Mouse (Mus musculus): ENCODE measurements around the gene Mlph. TPM values are rescaled to one million over a fixed set of nuclear protein-coding genes. Genes with fewer than 3 reads are reported as not detected.

Gene Mlph
- polyA plus RNA-seq, 1 experiment, result 0.28 TPM

- Histone ChIP-seq H3K27ac (ENCODE audit: insufficient read depth, low read length) (no peak overlapping the region), H3K27me3 (ENCODE audit: control insufficient read depth, insufficient read depth, low read length, poor library complexity, severe bottlenecking) (peaks cover 10% of the 10 kb centered on the region), H3K9ac (ENCODE audit: low read depth, poor library complexity, severe bottlenecking) (no peak overlapping the region), H3K4me3 (ENCODE audit: low read depth, low read length) (no peak overlapping the region), H3K36me3 (ENCODE audit: control insufficient read depth, insufficient read depth, low read length, poor library complexity, severe bottlenecking) (no peaks in the 10 kb centered on the region), H3K9me3 (replicated peaks; ENCODE audit: control insufficient read depth, insufficient read depth, low read length, poor library complexity, severe bottlenecking) (no peaks in the 10 kb centered on the region), H3K4me1 (ENCODE audit: control insufficient read depth, insufficient read depth, low read length) (no peaks in the 10 kb centered on the region)
- no peak for TF ChIP-seq POLR2A (IDR thresholded peaks at IDR 0.05; ENCODE audit: insufficient read depth, low read length)
- TF ChIP-seq CTCF (IDR thresholded peaks at IDR 0.05; ENCODE audit: low read depth, low read length), result no peak
- TF ChIP-seq EP300 (IDR thresholded peaks at IDR 0.05; ENCODE audit: insufficient read depth, low read depth, low read length), result no peak
Observed at GRCm38 (mm10) chr1:90997641-90998040, 82.8 kb downstream of the Mlph start.

GRCm38 (mm10) chr1:90998268-90998890, 83.5 kb downstream of the Mlph start, which contains the start of gene Lrrfip1:
TSS of gene Lrrfip1 (plus strand) at chr1:90998737.
- Histone ChIP-seq H3K27me3 (ENCODE audit: control insufficient read depth, insufficient read depth, low read length, poor library complexity, severe bottlenecking) (peaks cover 10% of the 10 kb centered on the region), H3K27ac (ENCODE audit: insufficient read depth, low read length) (no peak within 1 kb of the TSS), H3K4me3 (ENCODE audit: low read depth, low read length) (peak within 1 kb of the TSS; percentile 79)

DNA sequence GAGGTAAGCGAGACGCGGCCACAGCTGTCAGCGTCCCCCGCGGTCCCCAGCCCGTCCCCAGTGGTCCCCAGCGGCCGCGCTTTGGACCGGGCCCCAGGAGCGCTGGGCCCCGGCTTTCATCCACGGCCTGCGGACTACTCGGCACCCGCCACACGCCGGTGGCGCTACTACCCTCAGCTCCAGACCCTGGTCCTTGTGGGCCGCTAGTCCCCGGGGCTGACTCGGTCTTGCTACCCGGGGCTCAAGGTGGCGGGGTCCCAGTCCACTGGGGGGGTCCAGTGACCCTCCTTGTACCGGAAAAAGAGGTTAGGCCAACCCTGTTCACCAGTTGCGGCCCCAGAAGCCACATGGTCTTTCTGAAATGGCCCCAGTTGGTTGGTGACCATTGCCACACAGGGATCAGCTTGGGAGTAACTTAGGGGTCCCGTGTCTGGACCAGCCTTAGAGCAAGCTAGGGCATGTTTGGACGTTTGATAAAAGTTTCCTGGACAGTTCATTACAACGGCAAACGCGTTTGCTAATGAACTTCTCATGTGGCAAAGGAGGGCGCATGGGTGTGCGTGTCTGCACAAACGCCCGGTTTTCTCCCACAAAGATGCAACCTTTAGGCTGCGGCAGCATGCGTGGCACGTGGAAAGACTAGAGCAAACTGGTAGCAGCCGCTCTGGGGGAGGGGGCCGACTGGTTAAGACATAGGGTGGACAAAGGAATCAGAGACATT, 84.2 kb downstream of the Mlph start:
- Histone ChIP-seq H3K4me1 (ENCODE audit: control insufficient read depth, insufficient read depth, low read length) (no peaks in the 10 kb centered on the region), H3K4me3 (ENCODE audit: low read depth, low read length) (peak overlapping the region; percentile 79), H3K36me3 (ENCODE audit: control insufficient read depth, insufficient read depth, low read length, poor library complexity, severe bottlenecking) (no peaks in the 10 kb centered on the region), H3K9me3 (replicated peaks; ENCODE audit: control insufficient read depth, insufficient read depth, low read length, poor library complexity, severe bottlenecking) (no peaks in the 10 kb centered on the region), H3K27ac (ENCODE audit: insufficient read depth, low read length) (no peak overlapping the region), H3K27me3 (ENCODE audit: control insufficient read depth, insufficient read depth, low read length, poor library complexity, severe bottlenecking) (peaks cover 10% of the 10 kb centered on the region), H3K9ac (ENCODE audit: low read depth, poor library complexity, severe bottlenecking) (peak overlapping the region; percentile 79)
- TF ChIP-seq EP300 (IDR thresholded peaks at IDR 0.05; ENCODE audit: insufficient read depth, low read depth, low read length) (no peak), POLR2A (IDR thresholded peaks at IDR 0.05; ENCODE audit: insufficient read depth, low read length) (no peak), CTCF (IDR thresholded peaks at IDR 0.05; ENCODE audit: low read depth, low read length) (no peak)

More at GRCm38 (mm10) chr1:90998268-90998890, 83.5 kb downstream of the Mlph start, which contains the start of gene Lrrfip1:
- TF ChIP-seq CTCF (IDR thresholded peaks at IDR 0.05; ENCODE audit: low read depth, low read length) (no peak), EP300 (IDR thresholded peaks at IDR 0.05; ENCODE audit: insufficient read depth, low read depth, low read length) (no peak), POLR2A (IDR thresholded peaks at IDR 0.05; ENCODE audit: insufficient read depth, low read length) (no peak)
- Histone ChIP-seq H3K4me1 (ENCODE audit: control insufficient read depth, insufficient read depth, low read length) (no peaks in the 10 kb centered on the region), H3K9me3 (replicated peaks; ENCODE audit: control insufficient read depth, insufficient read depth, low read length, poor library complexity, severe bottlenecking) (no peaks in the 10 kb centered on the region), H3K36me3 (ENCODE audit: control insufficient read depth, insufficient read depth, low read length, poor library complexity, severe bottlenecking) (no peaks in the 10 kb centered on the region), H3K9ac (ENCODE audit: low read depth, poor library complexity, severe bottlenecking) (peak within 1 kb of the TSS; percentile 79)

DNA sequence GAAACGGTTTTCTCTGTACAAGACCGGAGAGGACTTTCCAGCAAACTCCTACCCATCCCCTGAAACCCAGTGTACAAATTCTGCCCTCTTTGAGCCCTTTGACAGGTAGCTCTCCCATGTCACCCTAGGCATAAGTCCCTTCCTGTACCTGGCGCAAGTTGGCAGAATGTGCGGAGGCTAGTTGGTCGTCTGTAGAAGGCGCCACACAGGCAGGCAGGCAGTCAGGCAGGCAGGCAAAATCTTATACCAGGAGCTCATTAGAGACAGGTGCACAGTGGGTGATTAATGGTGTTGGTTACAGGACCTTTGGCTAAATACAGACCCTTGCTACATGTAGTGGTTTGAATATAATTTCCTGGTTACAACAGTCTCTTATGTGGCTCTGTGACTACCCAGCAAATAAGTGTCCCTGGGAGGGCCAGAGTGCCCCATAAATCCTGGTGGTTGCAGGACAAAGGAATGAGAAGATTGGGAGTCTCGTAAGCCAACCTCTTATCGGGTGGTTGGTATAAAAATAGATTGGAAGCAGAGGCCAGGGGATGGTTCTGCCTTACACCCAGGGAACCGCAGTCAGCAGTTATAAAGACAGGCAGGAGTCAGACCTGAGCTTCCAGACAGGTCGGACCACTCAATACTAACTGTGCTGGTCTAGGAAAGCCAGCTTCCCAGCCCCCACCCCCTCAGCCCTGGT, 85.2 kb downstream of the Mlph start:
- no peaks in the 10 kb centered on the region for H3K36me3 ChIP-seq (ENCODE audit: control insufficient read depth, insufficient read depth, low read length, poor library complexity, severe bottlenecking)
- H3K27me3 ChIP-seq (ENCODE audit: control insufficient read depth, insufficient read depth, low read length, poor library complexity, severe bottlenecking), result peaks cover 10% of the 10 kb centered on the region
- no peak for TF ChIP-seq CTCF (IDR thresholded peaks at IDR 0.05; ENCODE audit: low read depth, low read length)
- no peak for TF ChIP-seq EP300 (IDR thresholded peaks at IDR 0.05; ENCODE audit: insufficient read depth, low read depth, low read length)
- no peak for TF ChIP-seq POLR2A (IDR thresholded peaks at IDR 0.05; ENCODE audit: insufficient read depth, low read length)
- no peaks in the 10 kb centered on the region for H3K9me3 ChIP-seq (replicated peaks; ENCODE audit: control insufficient read depth, insufficient read depth, low read length, poor library complexity, severe bottlenecking)
- no peak overlapping the region for H3K27ac ChIP-seq (ENCODE audit: insufficient read depth, low read length)
- H3K4me1 ChIP-seq (ENCODE audit: control insufficient read depth, insufficient read depth, low read length), result no peaks in the 10 kb centered on the region
- H3K9ac ChIP-seq (ENCODE audit: low read depth, poor library complexity, severe bottlenecking), result 0 out of 2 replicates have a peak overlapping the region, but pooled peaks have one; percentile 79
- H3K4me3 ChIP-seq (ENCODE audit: low read depth, low read length), result no peak overlapping the region

Other genes starting within 250 kb of the Mlph start
- 2.7 and 3.6 TPM in 2 replicates for gene Col6a3, start 71.1 kb upstream of the Mlph start, polyA plus RNA-seq (2011; ENCODE audit: insufficient read depth, insufficient read length, low read depth, missing spikeins)
- not detected in 2 replicates for gene Prlh, start 38.0 kb downstream of the Mlph start, polyA plus RNA-seq (2011; ENCODE audit: insufficient read depth, insufficient read length, low read depth, missing spikeins)
- gene Rab17, start 54.6 kb downstream of the Mlph start, polyA plus RNA-seq (2011; ENCODE audit: insufficient read depth, insufficient read length, low read depth, missing spikeins), result 0.94 and 1.0 TPM in 2 replicates
- gene Lrrfip1, start 83.7 kb downstream of the Mlph start, polyA plus RNA-seq (2011; ENCODE audit: insufficient read depth, insufficient read length, low read depth, missing spikeins), result 88.7 and 97.2 TPM in 2 replicates
- 8.3 and 11.9 TPM in 2 replicates for gene Rbm44, start 230.0 kb downstream of the Mlph start, polyA plus RNA-seq (2011; ENCODE audit: insufficient read depth, insufficient read length, low read depth, missing spikeins)